Mouse (Mus musculus) ES-Bruce4 (cell line): ENCODE data around the gene Serpina12.

Experiments
- CTCF ChIP-seq: IDR thresholded peaks from one replicate; pipeline ENCODE4 v1.8.1; 2011; ENCODE audit warnings: low read depth, low read length
- EP300 ChIP-seq: IDR thresholded peaks from 2 replicates; pipeline ENCODE4 v1.6.1; 2011; ENCODE audit warnings: low read depth, low read length; ENCODE audit not compliant: insufficient read depth
- POLR2A ChIP-seq: IDR thresholded peaks from one replicate; pipeline ENCODE4 v1.8.1; 2011; ENCODE audit warnings: low read length; ENCODE audit not compliant: insufficient read depth

DNA sequence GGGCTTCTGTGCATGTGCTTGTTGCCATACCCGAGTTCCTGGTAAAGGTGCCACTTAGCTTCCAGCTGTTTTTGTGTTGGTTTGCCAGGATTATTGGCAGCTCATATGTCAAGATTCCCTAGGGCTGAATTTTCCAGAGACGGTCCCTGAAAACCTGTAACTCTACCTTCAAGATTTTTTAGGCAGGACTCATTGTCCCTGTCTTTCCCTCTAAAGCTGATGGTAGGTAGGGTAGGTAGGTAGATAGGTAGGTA is 54.8 kb downstream of the Serpina12 start:
- TF ChIP-seq EP300: no peak
- TF ChIP-seq POLR2A: no peak
- no peak for TF ChIP-seq CTCF
